Mouse (Mus musculus): ENCODE results near the gene Stk38l.

DNA sequence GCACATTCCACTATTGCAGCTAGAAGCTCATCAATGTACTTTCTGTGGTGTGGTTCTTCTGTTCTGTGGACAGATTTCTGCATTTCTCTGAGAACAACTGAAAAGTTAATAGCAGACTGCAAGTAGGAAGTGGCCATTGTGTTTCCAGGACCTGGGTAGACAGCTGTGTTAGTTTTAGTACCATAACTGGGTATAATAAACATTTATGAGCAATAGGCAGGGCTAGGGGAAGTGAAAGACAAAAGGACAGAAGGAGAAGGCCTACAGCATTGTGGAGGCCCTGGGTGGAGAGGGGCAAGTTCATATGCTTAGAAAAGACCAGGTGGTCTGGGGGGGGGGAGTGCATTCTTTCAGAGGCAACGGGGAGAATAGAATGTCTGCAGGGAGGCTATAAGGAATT lies 8.8 kb downstream of the Stk38l start:
- TF ChIP-seq CTCF (IDR thresholded peaks at IDR 0.05; ENCODE audit: insufficient read depth, low read depth, low read length): no peak
- no peak for TF ChIP-seq POLR2A (IDR thresholded peaks at IDR 0.05; ENCODE audit: insufficient read depth, low read depth, low read length)

Data from olfactory bulb, adult 2 months (tissue).